Mouse (Mus musculus): ENCODE data around the gene Lama2. TPM values are rescaled to one million over a fixed set of nuclear protein-coding genes. Genes with fewer than 3 reads are reported as not detected.
A peak's percentile ranks its signal among the peaks of the same experiment; 100 is the strongest.
"Not testable (repeated sequence)": the region's sequence is repeated elsewhere in the genome, so short reads cannot be mapped to it uniquely, and the experiment has no call there.

The Lama2 gene
- polyA plus RNA-seq, 1 experiment from 2014 or later, result 1.9 TPM

GRCm38 (mm10) chr10:26995182-26995975 lies 624.2 kb downstream of the Lama2 start:
- Histone ChIP-seq H3K4me2 (no peak overlapping the region), H3K36me3 (ENCODE audit: control insufficient read depth, insufficient read depth, low read length) (no peaks in the 10 kb centered on the region), H3K9me3 (ENCODE audit: control insufficient read depth, low read length) (no peaks in the 10 kb centered on the region), H3K4me3 (ENCODE audit: low read depth, low read length) (no peak overlapping the region), H3K9ac (ENCODE audit: low read depth, low read length) (no peak overlapping the region), H3K27me3 (replicated peaks; ENCODE audit: control insufficient read depth, insufficient read depth, low read length) (no peaks in the 10 kb centered on the region), H3K4me1 (replicated peaks; ENCODE audit: control insufficient read depth, insufficient read depth, low read length) (peaks cover 2% of the 10 kb centered on the region), H3K27ac (ENCODE audit: low read depth, low read length) (no peak overlapping the region)
- 70% methylated on average over 8 of the region's 8 CpGs for WGBS
- ATAC-seq (replicated peaks; ENCODE audit: low FRiP score) (0 out of 2 replicates have a peak, but pooled peaks have one; percentile 34), DNase-seq (ENCODE audit: low spot score) (no peak)

GRCm38 (mm10) chr10:26993971-26994761 lies 625.4 kb downstream of the Lama2 start:
- 74% methylated on average over 8 of the region's 8 CpGs for WGBS
- Histone ChIP-seq H3K27ac (ENCODE audit: low read depth, low read length) (no peak overlapping the region), H3K4me2 (no peak overlapping the region), H3K27me3 (replicated peaks; ENCODE audit: control insufficient read depth, insufficient read depth, low read length) (no peaks in the 10 kb centered on the region), H3K9ac (ENCODE audit: low read depth, low read length) (no peak overlapping the region), H3K4me3 (ENCODE audit: low read depth, low read length) (no peak overlapping the region), H3K4me1 (replicated peaks; ENCODE audit: control insufficient read depth, insufficient read depth, low read length) (peaks cover 2% of the 10 kb centered on the region), H3K9me3 (ENCODE audit: control insufficient read depth, low read length) (no peaks in the 10 kb centered on the region), H3K36me3 (ENCODE audit: control insufficient read depth, insufficient read depth, low read length) (no peaks in the 10 kb centered on the region)
- no peak for ATAC-seq (replicated peaks; ENCODE audit: low FRiP score)
- no peak for DNase-seq (ENCODE audit: low spot score)

DNA sequence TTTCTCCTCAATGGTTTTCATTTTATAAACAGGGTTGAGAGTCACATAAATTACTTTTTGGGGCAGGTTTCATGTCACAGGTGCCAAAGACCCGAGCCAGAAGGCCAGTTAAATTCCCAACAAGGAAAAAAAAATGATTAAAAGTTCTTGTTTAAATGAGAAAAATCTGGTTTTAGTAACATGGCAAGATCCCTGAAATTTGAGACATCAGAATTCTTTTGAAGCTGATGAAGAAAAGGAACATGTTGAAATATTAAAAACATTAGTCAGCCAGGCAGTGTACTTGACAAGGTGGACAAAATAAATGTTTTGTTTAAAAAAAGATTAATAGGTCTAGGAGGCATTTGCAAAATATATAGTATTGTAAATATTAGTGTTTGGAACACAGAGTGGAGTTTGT lies 634.1 kb downstream of the Lama2 start:
- H3K9me3 ChIP-seq (ENCODE audit: control insufficient read depth, low read length), result no peaks in the 10 kb centered on the region

DNA sequence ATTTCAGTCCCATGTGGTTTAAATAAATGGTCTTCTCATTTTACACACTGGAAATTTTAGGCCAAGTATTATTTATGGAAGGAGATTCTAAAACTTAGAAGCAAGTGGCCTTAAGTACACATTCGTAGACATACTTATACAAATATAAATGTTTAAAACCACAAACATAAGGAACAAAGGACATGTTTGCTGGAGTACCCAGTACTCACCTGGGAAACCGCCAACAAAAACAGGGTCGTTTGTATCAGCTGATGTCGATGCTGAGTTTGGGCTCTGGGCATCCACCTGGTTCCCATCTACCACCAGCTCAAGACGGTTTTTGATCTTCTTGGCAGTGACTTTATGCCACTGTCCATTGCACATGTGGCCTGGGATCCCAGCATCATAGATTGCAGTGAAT lies 635.5 kb downstream of the Lama2 start:
- WGBS, result 79% methylated on average over 5 of the region's 5 CpGs
- H3K27me3 ChIP-seq (replicated peaks; ENCODE audit: control insufficient read depth, insufficient read depth, low read length); ATAC-seq (replicated peaks; ENCODE audit: low FRiP score); H3K27ac ChIP-seq (ENCODE audit: low read depth, low read length); DNase-seq (ENCODE audit: low spot score); H3K9me3 ChIP-seq (ENCODE audit: control insufficient read depth, low read length); H3K9ac ChIP-seq (ENCODE audit: low read depth, low read length); H3K36me3 ChIP-seq (ENCODE audit: control insufficient read depth, insufficient read depth, low read length); H3K4me2 ChIP-seq; H3K4me1 ChIP-seq (replicated peaks; ENCODE audit: control insufficient read depth, insufficient read depth, low read length); H3K4me3 ChIP-seq (ENCODE audit: low read depth, low read length): not testable (repeated sequence)

More for the DNA sequence above, 634.1 kb downstream of the Lama2 start:
- Histone ChIP-seq H3K4me1 (replicated peaks; ENCODE audit: control insufficient read depth, insufficient read depth, low read length) (no peaks in the 10 kb centered on the region), H3K9ac (ENCODE audit: low read depth, low read length) (no peak overlapping the region), H3K36me3 (ENCODE audit: control insufficient read depth, insufficient read depth, low read length) (no peaks in the 10 kb centered on the region), H3K4me2 (no peak overlapping the region), H3K4me3 (ENCODE audit: low read depth, low read length) (no peak overlapping the region), H3K27me3 (replicated peaks; ENCODE audit: control insufficient read depth, insufficient read depth, low read length) (no peaks in the 10 kb centered on the region), H3K27ac (ENCODE audit: low read depth, low read length) (no peak overlapping the region)
- ATAC-seq (replicated peaks; ENCODE audit: low FRiP score) (no peak), DNase-seq (ENCODE audit: low spot score) (no peak)
- WGBS, result 39% methylated on average over 1 of the region's 1 CpGs

- ATAC-seq (replicated peaks; ENCODE audit: low FRiP score), result no peak
- WGBS, result 83% methylated on average over 1 of the region's 1 CpGs
- Histone ChIP-seq H3K4me2 (no peak overlapping the region), H3K27me3 (replicated peaks; ENCODE audit: control insufficient read depth, insufficient read depth, low read length) (no peaks in the 10 kb centered on the region), H3K27ac (ENCODE audit: low read depth, low read length) (no peak overlapping the region), H3K9me3 (ENCODE audit: control insufficient read depth, low read length) (no peaks in the 10 kb centered on the region), H3K4me1 (replicated peaks; ENCODE audit: control insufficient read depth, insufficient read depth, low read length) (no peaks in the 10 kb centered on the region), H3K36me3 (ENCODE audit: control insufficient read depth, insufficient read depth, low read length) (no peaks in the 10 kb centered on the region), H3K9ac (ENCODE audit: low read depth, low read length) (no peak overlapping the region), H3K4me3 (ENCODE audit: low read depth, low read length) (no peak overlapping the region)
- DNase-seq (ENCODE audit: low spot score), result no peak
These were observed 636.0 kb downstream of the Lama2 start for GRCm38 (mm10) chr10:26983583-26983982.

GRCm38 (mm10) chr10:26982621-26983020 lies 636.9 kb downstream of the Lama2 start:
- 90% methylated on average over 2 of the region's 2 CpGs for WGBS
- DNase-seq (ENCODE audit: low spot score) (no peak), ATAC-seq (replicated peaks; ENCODE audit: low FRiP score) (no peak)

DNA sequence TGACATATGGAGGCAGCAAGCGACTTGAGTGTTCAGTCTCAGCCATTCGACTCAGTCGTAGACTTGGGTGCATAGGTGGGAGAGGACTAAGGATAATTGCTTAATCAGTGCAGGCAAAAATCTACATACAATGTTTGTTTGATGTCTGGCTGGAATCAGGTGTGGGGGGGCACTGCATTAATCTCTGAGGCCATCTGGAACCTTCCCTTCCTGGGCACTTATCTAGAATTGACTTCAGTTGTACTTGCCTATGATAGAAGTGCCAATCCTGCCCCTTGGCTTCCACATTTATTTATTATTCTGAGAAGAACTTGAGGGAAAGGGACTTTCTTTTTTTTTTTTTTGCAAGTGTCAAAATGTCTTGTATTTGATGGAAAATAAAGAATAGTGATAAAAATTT lies 644.2 kb downstream of the Lama2 start:
- WGBS, result 90% methylated on average over 3 of the region's 3 CpGs
- ATAC-seq (replicated peaks; ENCODE audit: low FRiP score) (peak; percentile 61; the same call in 1 of the 2 replicates), DNase-seq (ENCODE audit: low spot score) (no peak)
- no peak overlapping the region for H3K4me3 ChIP-seq (ENCODE audit: low read depth, low read length)
- no peak overlapping the region for H3K27ac ChIP-seq (ENCODE audit: low read depth, low read length)
- H3K4me2 ChIP-seq, result no peak overlapping the region
- no peak overlapping the region for H3K9ac ChIP-seq (ENCODE audit: low read depth, low read length)
- no peaks in the 10 kb centered on the region for H3K27me3 ChIP-seq (replicated peaks; ENCODE audit: control insufficient read depth, insufficient read depth, low read length)
- H3K4me1 ChIP-seq (replicated peaks; ENCODE audit: control insufficient read depth, insufficient read depth, low read length), result 0 out of 2 replicates have a peak, but pooled peaks cover 6% of the 10 kb centered on the region
- H3K36me3 ChIP-seq (ENCODE audit: control insufficient read depth, insufficient read depth, low read length), result no peaks in the 10 kb centered on the region
- no peaks in the 10 kb centered on the region for H3K9me3 ChIP-seq (ENCODE audit: control insufficient read depth, low read length)

More at GRCm38 (mm10) chr10:26982621-26983020, 636.9 kb downstream of the Lama2 start:
- Histone ChIP-seq H3K27ac (ENCODE audit: low read depth, low read length) (no peak overlapping the region), H3K4me2 (no peak overlapping the region), H3K36me3 (ENCODE audit: control insufficient read depth, insufficient read depth, low read length) (no peaks in the 10 kb centered on the region), H3K9ac (ENCODE audit: low read depth, low read length) (no peak overlapping the region), H3K4me1 (replicated peaks; ENCODE audit: control insufficient read depth, insufficient read depth, low read length) (no peaks in the 10 kb centered on the region), H3K9me3 (ENCODE audit: control insufficient read depth, low read length) (no peaks in the 10 kb centered on the region), H3K4me3 (ENCODE audit: low read depth, low read length) (no peak overlapping the region), H3K27me3 (replicated peaks; ENCODE audit: control insufficient read depth, insufficient read depth, low read length) (no peaks in the 10 kb centered on the region)

GRCm38 (mm10) chr10:26974224-26974623 lies 645.3 kb downstream of the Lama2 start:
- H3K36me3 ChIP-seq (ENCODE audit: control insufficient read depth, insufficient read depth, low read length), result no peaks in the 10 kb centered on the region

More at GRCm38 (mm10) chr10:26974224-26974623, 645.3 kb downstream of the Lama2 start:
- ATAC-seq (replicated peaks; ENCODE audit: low FRiP score) (peak; percentile 95), DNase-seq (ENCODE audit: low spot score) (no peak)
- Histone ChIP-seq H3K9me3 (ENCODE audit: control insufficient read depth, low read length) (no peaks in the 10 kb centered on the region), H3K9ac (ENCODE audit: low read depth, low read length) (no peak overlapping the region), H3K27ac (ENCODE audit: low read depth, low read length) (no peak overlapping the region), H3K27me3 (replicated peaks; ENCODE audit: control insufficient read depth, insufficient read depth, low read length) (no peaks in the 10 kb centered on the region), H3K4me3 (ENCODE audit: low read depth, low read length) (no peak overlapping the region), H3K4me2 (no peak overlapping the region), H3K4me1 (replicated peaks; ENCODE audit: control insufficient read depth, insufficient read depth, low read length) (0 out of 2 replicates have a peak, but pooled peaks cover 6% of the 10 kb centered on the region)
- WGBS, result 47% methylated on average over 1 of the region's 1 CpGs
